In genomic region chr12:91256334-91256733, GRCm38 (mm10) we compare ENCODE assay signal across 22 mouse cellular contexts.
DNase-seq lines count a peak whose midpoint lies in the region; ATAC-seq and TF ChIP-seq lines count a peak whose summit lies in the region.
"Had no signal": no experiment of that assay in that cellular context is flagged by ENCODE, and none has a peak within 500 bp of the region (broad histone marks: within the 10 kb centered on the region; RNA-seq: fewer than 3 reads in every experiment).

No protein-coding gene starts in this region.

- 67% methylated on average over 7 of the region's 7 CpGs for WGBS in liver, adult 2 months
- 77% methylated on average over 7 of the region's 7 CpGs for WGBS in liver, embryonic 12.5 days (ENCODE audit: insufficient replicate concordance)
- 90% methylated on average over 7 of the region's 7 CpGs for WGBS in kidney, adult 2 months

- ATAC-seq in liver, embryonic 12.5 days = no peak
- peak; percentile 76 for ATAC-seq in megakaryocyte-erythroid progenitor cell, adult 5-6 weeks (replicated peaks; ENCODE audit: low FRiP score, low TSS enrichment, poor library complexity, severe bottlenecking)
- ATAC-seq: activated CD4-positive, CD25-positive, alpha-beta regulatory T cell, adult 4 months; forebrain, embryonic 13.5 days; forebrain, embryonic 15.5 days; Patski had no signal

- no peaks in the 10 kb centered on the region for H3K9me3 ChIP-seq in liver, embryonic 12.5 days (replicated peaks)
- H3K9me3 ChIP-seq in MEL (replicated peaks; ENCODE audit: insufficient read depth, low read length) = no peaks in the 10 kb centered on the region
- H3K9me3 ChIP-seq: embryonic facial prominence, embryonic 10.5 days; embryonic facial prominence, embryonic 12.5 days; forebrain, embryonic 13.5 days; forebrain, embryonic 15.5 days had no signal

- peak; percentile 6 for DNase-seq in liver, adult 2 months (ENCODE audit: extremely low read depth, low read depth, low spot score)
- DNase-seq in MEL (ENCODE audit: low read depth, low spot score) = peak; percentile 16
- DNase-seq in c-Kit-positive CD71-positive TER-119-positive erythroid progenitor cells, embryonic 14.5 days (ENCODE audit: low spot score) = peak; percentile 5
- no peak for DNase-seq in heart, postnatal 10 days
- no peak for DNase-seq in left cerebral cortex, postnatal 36 days (ENCODE audit: low spot score in 2 of 2)
- DNase-seq in kidney, adult 2 months = no peak
- DNase-seq: adrenal gland, adult 8-10 months; adrenal gland, postnatal 14 days; adrenal gland, postnatal 36 days; cerebellum, adult 11-12 months; cerebellum, adult 2 months; cerebellum, adult 9-10 months; cerebellum, postnatal 10 days; cerebellum, postnatal 25 days had no signal

- TF ChIP-seq EP300 in MEL (IDR thresholded peaks at IDR 0.05; ENCODE audit: low read depth in 1 of 2, low read length in 2 of 2) = no peak

- H3K4me1 ChIP-seq in liver, adult 2 months (ENCODE audit: control insufficient read depth, insufficient read depth, low read length) = no peaks in the 10 kb centered on the region
- H3K4me1 ChIP-seq in liver, embryonic 12.5 days = no peaks in the 10 kb centered on the region
- 0 out of 4 replicates have a peak, but pooled peaks cover 0 to 3% of the 10 kb centered on the region in 2 experiments for H3K4me1 ChIP-seq in MEL (ENCODE audit: control insufficient read depth in 1 of 2, insufficient read depth in 2 of 2, low read length in 2 of 2)
- no peaks in the 10 kb centered on the region for H3K4me1 ChIP-seq in kidney, adult 2 months (ENCODE audit: control insufficient read depth, insufficient read depth, low read length)
- H3K4me1 ChIP-seq: embryonic facial prominence, embryonic 10.5 days; embryonic facial prominence, embryonic 12.5 days; forebrain, embryonic 13.5 days; forebrain, embryonic 15.5 days had no signal

- no peak for TF ChIP-seq CTCF in liver, adult 2 months (IDR thresholded peaks at IDR 0.05; ENCODE audit: low read depth, low read length)
- no peak for TF ChIP-seq CTCF in MEL (IDR thresholded peaks at IDR 0.05 in 2 of 3, conservative IDR thresholded peaks at IDR 0.05 in 1 of 3; ENCODE audit: control insufficient read depth in 1 of 3, insufficient read depth in 1 of 3, low read depth in 2 of 3, low read length in 3 of 3, poor library complexity in 1 of 3, severe bottlenecking in 1 of 3)
- TF ChIP-seq CTCF in kidney, adult 2 months (conservative IDR thresholded peaks at IDR 0.05; ENCODE audit: insufficient read depth, insufficient read length, low read depth, low read length) = no peak

- no peak for TF ChIP-seq POLR2A in liver, adult 2 months (IDR thresholded peaks at IDR 0.05; ENCODE audit: extremely low read depth, insufficient read depth, low read length)
- TF ChIP-seq POLR2A in MEL (IDR thresholded peaks at IDR 0.05; ENCODE audit: control insufficient read depth in 1 of 2, insufficient read depth in 1 of 2, low read depth in 1 of 2, low read length in 2 of 2, poor library complexity in 1 of 2) = no peak
- TF ChIP-seq POLR2A in kidney, adult 2 months (IDR thresholded peaks at IDR 0.05; ENCODE audit: low read depth, low read length) = no peak

- H3K27ac ChIP-seq in liver, adult 2 months (replicated peaks; ENCODE audit: insufficient read depth, low read depth, low read length) = no peak overlapping the region
- no peak overlapping the region for H3K27ac ChIP-seq in liver, embryonic 12.5 days
- H3K27ac ChIP-seq in MEL (ENCODE audit: control insufficient read depth, low read depth, low read length) = no peak overlapping the region
- no peak overlapping the region for H3K27ac ChIP-seq in kidney, adult 2 months (ENCODE audit: insufficient read depth, low read depth, low read length)
- H3K27ac ChIP-seq: embryonic facial prominence, embryonic 10.5 days; embryonic facial prominence, embryonic 12.5 days; forebrain, embryonic 13.5 days; forebrain, embryonic 15.5 days had no signal

- H3K4me3 ChIP-seq in liver, adult 2 months (ENCODE audit: insufficient read depth, low read depth, low read length) = no peak overlapping the region
- no peak overlapping the region for H3K4me3 ChIP-seq in liver, embryonic 12.5 days
- H3K4me3 ChIP-seq in MEL (ENCODE audit: control insufficient read depth in 1 of 2, insufficient read depth in 1 of 2, low read depth in 2 of 2, low read length in 2 of 2) = no peak overlapping the region
- no peak overlapping the region for H3K4me3 ChIP-seq in kidney, adult 2 months (ENCODE audit: insufficient read depth, low read depth, low read length)
- H3K4me3 ChIP-seq: embryonic facial prominence, embryonic 10.5 days; embryonic facial prominence, embryonic 12.5 days; forebrain, embryonic 13.5 days; forebrain, embryonic 15.5 days had no signal

- H3K36me3 ChIP-seq in liver, adult 2 months (ENCODE audit: control insufficient read depth, insufficient read depth, low read length) = peaks cover 4% of the 10 kb centered on the region
- H3K36me3 ChIP-seq in liver, embryonic 12.5 days = peaks cover 44% of the 10 kb centered on the region
- peaks cover 0 to 4% of the 10 kb centered on the region in 2 experiments; a peak in 2 of 4 replicates for H3K36me3 ChIP-seq in MEL (ENCODE audit: control insufficient read depth in 1 of 2, insufficient read depth in 2 of 2, low read length in 2 of 2)
- no peaks in the 10 kb centered on the region for H3K36me3 ChIP-seq in kidney, adult 2 months (ENCODE audit: control insufficient read depth, insufficient read depth, low read length)
- H3K36me3 ChIP-seq: embryonic facial prominence, embryonic 12.5 days; forebrain, embryonic 15.5 days had no signal

- H3K4me2 ChIP-seq in liver, embryonic 12.5 days = no peak overlapping the region
- H3K4me2 ChIP-seq: embryonic facial prominence, embryonic 12.5 days; forebrain, embryonic 13.5 days; forebrain, embryonic 15.5 days had no signal

- TF ChIP-seq RAD21 in MEL (IDR thresholded peaks at IDR 0.05; ENCODE audit: low read depth, low read length) = no peak

- H3K9ac ChIP-seq in liver, adult 2 months (ENCODE audit: low read depth, low read length) = no peak overlapping the region
- H3K9ac ChIP-seq in liver, embryonic 12.5 days = no peak overlapping the region
- H3K9ac ChIP-seq in MEL (ENCODE audit: control insufficient read depth, low read depth, low read length, poor library complexity, severe bottlenecking) = no peak overlapping the region
- H3K9ac ChIP-seq: embryonic facial prominence, embryonic 12.5 days; forebrain, embryonic 13.5 days; forebrain, embryonic 15.5 days had no signal

- no peaks in the 10 kb centered on the region for H3K27me3 ChIP-seq in liver, adult 2 months (ENCODE audit: control insufficient read depth, insufficient read depth, low read length)
- H3K27me3 ChIP-seq in liver, embryonic 12.5 days (replicated peaks) = no peaks in the 10 kb centered on the region
- H3K27me3 ChIP-seq in MEL (ENCODE audit: control insufficient read depth in 1 of 2, insufficient read depth in 2 of 2, low read length in 2 of 2) = no peaks in the 10 kb centered on the region
- H3K27me3 ChIP-seq in kidney, adult 2 months (replicated peaks; ENCODE audit: control insufficient read depth, insufficient read depth, low read length) = no peaks in the 10 kb centered on the region
- H3K27me3 ChIP-seq: embryonic facial prominence, embryonic 12.5 days; forebrain, embryonic 13.5 days; forebrain, embryonic 15.5 days; Patski had no signal

- H3K79me2 ChIP-seq in liver, adult 2 months (ENCODE audit: control insufficient read depth, insufficient read depth, low read length) = no peaks in the 10 kb centered on the region
- no peaks in the 10 kb centered on the region for H3K79me2 ChIP-seq in MEL (ENCODE audit: control insufficient read depth, insufficient read depth, low read length, poor library complexity)

- intact Hi-C loops in heart, postnatal 10 days (cut with DNase I) = no loop called here
- intact Hi-C loops in left cerebral cortex, postnatal 36 days (cut with DNase I) = no loop called here

TF ChIP-seq in MEL, 35 proteins besides CTCF, POLR2A, EP300 and RAD21:
- TF ChIP-seq HCFC1 (IDR thresholded peaks at IDR 0.05; ENCODE audit: low read depth, low read length) (no peak), CHD2 (IDR thresholded peaks at IDR 0.05; ENCODE audit: low read length) (no peak), MAX (IDR thresholded peaks at IDR 0.05; ENCODE audit: low read length) (no peak), TCF12 (IDR thresholded peaks at IDR 0.05; ENCODE audit: low read depth, low read length) (no peak), ZC3H11A (IDR thresholded peaks at IDR 0.05; ENCODE audit: low read depth, low read length) (no peak), GATA1 (IDR thresholded peaks at IDR 0.05; ENCODE audit: low read depth, low read length) (0 out of 2 replicates have a peak, but pooled peaks have one; percentile 26), BHLHE40 (IDR thresholded peaks at IDR 0.05; ENCODE audit: borderline replicate concordance, low read depth, low read length) (no peak)

Comparison
In these comparisons a context has a peak if more than half of its experiments do, and no peak if none do; other contexts are left out.
1. DNase-seq: peak in liver, adult 2 months (single experiment), MEL (single experiment) and c-Kit-positive CD71-positive TER-119-positive erythroid progenitor cells, embryonic 14.5 days (single experiment); none in heart, postnatal 10 days (0 of 2), left cerebral cortex, postnatal 36 days (0 of 2) and kidney, adult 2 months (single experiment).